Mouse (Mus musculus): ENCODE results near the gene Ptger3.

DNA sequence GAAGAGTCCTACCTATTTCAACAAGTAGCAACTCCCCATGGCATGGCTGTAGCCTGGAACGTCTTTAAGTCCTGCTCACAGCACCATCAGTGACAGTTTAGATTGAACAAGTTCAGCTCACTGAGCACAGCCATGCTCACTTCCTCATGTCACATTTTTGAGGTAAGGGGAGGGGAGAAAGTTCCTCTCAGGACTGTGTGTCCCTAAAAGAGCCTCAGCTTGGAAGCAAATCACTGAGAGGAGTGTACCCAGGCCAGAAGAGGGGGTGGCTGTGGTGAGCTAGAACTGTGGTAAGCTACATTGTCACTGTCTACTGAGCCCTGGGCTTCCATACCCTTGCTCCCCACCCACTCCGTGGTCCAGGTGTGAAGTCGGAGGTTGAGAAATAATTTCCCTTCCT is 60.7 kb downstream of the Ptger3 start:
- TF ChIP-seq CTCF (IDR thresholded peaks at IDR 0.05; ENCODE audit: control insufficient read depth, insufficient read depth, insufficient replicate concordance, low read depth, low read length) (no peak), POLR2A (IDR thresholded peaks at IDR 0.05; ENCODE audit: control insufficient read depth, low read depth, low read length) (no peak)

Measured in testis, adult 2 months (tissue).